Mouse (Mus musculus) embryo, embryonic 10.5 days (tissue): ENCODE results near the gene Mbd3.
A peak's percentile ranks its signal among the peaks of the same experiment; 100 is the strongest.
"Not testable (repeated sequence)": the region's sequence is repeated elsewhere in the genome, so short reads cannot be mapped to it uniquely, and the experiment has no call there.

Experiments used
- DNase-seq: peaks from one replicate; pipeline ENCODE4 v3.0.0-alpha.2; 2015; ENCODE audit warnings: low spot score

Mbd3 gene

DNA sequence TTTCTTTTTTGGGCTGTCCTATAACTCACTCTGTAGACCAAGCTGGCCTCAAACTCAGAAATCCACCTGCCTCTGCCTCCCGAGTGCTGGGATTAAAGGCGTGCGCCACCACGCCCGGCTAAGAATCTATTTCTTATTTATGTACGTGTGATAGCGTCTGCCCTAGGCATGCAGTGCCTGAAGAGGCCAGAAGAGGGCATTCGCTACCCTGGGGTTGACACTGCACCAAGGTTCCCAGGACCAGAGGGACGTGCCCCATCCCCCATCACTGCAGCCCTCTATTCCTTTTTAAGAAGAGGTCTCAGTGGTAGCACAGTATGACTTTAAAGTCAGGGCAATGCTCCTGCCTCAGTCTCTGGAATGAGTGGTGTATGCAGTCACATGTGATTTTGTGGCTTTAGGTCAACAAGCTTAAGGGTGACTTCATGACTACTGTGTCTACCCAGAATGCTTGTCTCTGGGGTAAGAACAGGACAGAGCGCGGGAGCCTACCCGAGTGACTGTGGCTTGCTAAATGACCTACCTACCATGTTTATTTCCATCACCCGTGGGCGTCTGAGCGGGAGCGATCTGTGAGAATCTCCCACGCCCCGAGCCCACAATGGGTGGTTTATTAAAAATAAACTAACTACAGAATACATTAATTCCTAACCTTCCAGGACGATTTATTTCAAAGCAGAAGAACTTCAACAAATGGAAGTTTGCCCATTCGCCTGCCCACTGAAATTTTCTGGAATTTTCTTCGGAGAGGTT, 29.2 kb downstream of the Mbd3 start:
- no peak for DNase-seq

DNA sequence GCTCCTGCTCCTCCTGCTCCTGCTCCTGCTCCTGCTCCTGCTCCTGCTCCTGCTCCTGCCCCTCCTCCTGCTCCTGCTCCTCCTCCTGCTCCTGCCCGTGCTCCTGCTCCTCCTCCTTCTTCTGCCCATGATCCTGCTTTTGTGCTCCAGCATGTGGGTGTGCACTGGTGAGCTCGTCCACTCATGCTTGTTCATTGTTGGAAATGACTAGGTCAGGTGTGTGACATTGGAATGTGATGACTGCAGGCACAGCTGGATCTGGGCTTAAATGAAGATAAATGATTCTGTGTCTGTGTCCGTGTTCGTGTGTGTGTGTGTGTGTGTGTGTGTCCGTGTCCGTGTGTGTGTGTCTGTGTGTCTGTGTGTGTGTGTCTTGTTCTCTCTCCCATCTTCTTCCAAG, 31.0 kb downstream of the Mbd3 start:
- no peak for DNase-seq

DNA sequence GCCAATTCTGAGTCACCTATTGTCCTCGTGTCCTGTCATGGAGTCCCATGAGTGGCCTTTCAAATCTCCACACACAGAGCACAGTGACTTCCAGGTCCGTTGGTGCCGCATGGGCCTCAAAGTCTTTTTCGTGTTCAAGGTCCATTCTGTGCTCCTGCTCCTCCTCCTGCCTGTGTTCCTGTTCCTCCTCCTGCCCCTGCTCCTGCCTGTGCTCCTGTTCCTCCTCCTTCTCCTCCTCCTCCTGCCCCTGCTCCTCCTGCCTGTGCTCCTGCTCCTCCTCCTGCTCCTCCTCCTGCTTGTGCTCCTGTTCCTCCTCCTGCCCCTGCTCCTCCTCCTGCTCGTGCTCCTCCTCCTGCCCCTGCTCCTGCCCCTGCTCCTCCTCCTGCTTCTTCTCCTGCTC, 31.4 kb downstream of the Mbd3 start:
- no peak for DNase-seq

DNA sequence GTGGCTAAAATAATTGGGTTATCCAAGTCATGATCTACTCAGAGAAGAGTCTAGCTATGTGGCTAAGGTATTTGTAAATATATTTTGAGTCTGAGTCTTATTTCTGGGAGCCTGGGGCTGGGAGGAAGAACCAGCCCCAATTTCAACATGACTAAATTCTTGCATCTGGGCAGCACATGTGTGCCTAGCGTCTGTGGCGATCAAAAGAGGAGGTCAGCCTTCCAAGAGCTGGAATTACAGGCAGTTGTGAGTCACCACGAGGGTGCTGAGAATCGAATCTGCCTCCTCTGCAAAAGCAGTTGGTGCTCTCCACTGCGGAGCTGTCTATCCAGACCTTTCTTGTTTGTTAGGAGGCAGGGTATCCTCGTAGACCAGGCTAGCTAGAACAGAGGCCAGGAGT, 33.6 kb downstream of the Mbd3 start:
- DNase-seq, result no peak

DNA sequence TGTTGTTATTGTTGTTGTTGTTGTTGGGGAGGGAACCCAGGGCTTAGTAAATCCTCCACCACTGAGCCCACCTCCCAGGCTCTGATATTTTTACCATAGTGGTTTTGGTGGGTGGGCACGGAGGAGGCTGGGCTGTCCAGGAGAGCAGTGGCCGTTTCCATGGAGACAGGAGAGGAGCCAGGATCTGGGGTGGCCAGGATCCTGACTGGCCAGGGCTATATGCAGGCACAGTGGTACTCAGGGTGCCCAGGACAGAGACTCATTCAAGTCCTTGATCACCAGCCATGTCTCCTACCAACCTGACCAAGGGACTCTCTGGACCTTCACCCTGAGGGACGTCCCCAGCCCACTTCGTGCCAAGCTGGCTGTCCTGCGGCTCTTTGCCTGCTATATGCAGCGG, 35.6 kb downstream of the Mbd3 start:
- DNase-seq, result no peak

DNA sequence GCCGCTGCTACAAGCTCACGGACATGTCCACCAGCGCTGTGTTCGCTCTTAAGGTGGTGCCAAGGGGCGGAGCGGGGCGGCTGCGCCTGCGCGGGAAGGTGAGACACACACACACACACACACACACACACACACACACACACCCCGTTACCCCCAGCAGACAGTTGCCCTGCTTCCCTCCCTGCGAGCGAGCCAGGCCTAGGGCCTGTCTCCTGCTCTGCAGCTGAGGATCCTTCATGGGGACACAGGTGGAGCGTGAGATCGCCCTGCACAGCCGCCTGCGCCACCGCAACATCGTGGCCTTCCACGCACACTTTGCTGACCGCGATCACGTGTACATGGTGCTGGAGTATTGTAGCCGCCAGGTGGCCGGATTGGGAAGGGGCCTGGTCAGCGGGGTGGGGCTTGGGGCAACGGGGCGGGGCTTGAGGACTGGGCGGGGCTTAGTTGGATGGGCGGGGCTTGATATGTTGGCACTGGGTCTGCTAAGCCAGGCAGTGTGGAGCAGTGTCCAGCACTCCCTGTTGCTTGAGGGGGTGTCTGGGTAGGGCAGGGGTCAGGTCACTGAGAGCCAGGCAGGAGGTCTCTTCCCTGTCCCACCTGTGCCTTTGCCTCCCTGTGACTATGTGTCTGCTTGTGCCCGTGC, 41.2 kb downstream of the Mbd3 start:
- DNase-seq, result no peak

DNA sequence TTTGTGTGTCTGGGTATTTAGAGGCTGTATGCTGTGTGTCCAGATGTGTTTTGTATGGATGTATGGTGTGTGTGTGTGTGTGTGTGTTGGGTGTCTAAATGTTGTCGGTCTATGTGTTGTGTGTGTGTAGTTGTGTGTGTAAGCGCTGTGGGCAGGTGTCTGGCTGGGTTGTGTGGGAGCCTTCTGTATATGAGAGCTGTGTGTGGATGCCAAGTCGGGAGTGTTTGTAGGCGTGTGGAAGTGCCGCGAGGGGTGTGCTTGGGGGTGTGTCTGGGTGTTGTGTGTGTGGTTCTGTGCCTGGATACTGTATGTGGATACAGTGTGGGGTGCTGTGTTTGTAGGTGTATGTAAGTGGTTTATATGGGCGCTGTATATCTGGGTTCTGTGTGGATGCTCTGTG, 42.0 kb downstream of the Mbd3 start:
- DNase-seq, result no peak

DNA sequence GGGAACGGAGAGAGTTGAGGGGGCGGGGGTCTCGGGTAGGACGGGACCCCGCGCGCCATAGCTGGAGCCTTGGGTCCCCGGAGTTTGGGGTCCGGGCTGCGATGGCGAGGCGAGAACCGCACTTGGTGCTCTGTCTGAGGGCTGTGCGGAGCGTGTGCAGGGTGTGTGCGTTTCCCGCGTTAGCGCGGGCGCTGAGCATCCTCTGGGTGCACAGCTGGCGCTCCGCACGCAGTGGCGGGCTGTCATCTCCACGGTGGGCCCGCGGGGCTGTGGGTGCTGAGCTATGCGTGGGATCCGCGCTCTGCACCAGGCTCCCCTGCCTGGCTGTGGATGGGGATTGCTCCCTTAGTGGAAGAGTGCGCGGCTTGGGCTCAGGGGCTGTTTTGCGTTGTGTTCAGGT, 42.6 kb downstream of the Mbd3 start:
- DNase-seq, result no peak

DNA sequence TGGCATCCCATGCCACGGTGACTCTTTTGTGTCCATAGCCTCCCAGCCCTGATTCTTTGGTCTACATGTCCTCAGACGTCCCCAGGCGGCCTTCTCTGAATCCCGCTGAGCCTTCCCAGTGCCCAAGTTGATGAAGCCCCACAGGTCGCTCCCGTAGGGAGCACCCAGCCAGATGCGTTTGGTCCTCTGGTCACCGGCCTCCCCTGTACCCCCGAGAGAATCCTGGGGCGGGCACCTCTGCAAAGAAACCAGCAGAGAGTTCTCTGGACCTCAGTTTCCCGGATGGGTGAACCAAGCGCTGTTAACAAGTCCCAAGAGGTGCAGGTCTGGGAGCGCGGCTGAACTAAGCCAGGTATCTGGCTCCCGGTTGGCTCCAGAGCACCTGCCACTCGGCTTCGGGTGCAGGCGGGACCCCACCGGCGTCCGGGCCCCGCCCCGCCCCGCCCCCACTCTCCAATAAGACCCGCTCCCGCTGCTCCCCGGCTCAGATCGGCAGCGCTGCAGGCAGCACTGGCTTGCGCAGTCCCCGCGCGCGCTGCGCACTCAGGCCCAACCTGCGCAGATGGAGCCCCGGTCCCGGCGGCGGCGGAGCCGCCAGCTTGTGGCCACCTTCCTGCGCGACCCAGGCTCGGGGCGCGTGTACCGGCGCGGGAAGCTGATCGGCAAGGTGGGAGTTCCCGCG, 43.2 kb downstream of the Mbd3 start, which contains the start of gene Plk5:
Gene Plk5 (plus strand): TSS at position 459 of the 682 bp plus-strand sequence.
- DNase-seq, result no peak

DNA sequence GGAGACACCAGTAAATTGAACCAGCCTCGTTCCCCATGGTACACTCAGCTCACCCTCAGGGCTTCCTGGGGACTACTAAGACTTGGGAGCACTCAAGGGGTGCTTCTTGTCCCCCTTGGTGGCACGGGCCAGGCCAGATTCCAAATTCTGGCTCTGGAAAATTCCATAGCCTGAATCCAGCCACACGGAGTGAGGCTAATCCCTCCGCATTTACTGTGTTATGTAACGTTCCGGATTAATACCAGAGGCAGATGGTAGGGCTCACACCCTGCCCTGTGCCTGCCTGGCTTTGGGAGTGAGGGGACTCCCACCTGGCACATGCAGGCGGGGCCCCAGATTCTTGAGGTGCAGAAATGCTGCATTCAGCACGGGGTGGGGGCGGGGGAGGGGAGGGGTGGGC, 43.9 kb downstream of the Mbd3 start:
- DNase-seq, result no peak

DNA sequence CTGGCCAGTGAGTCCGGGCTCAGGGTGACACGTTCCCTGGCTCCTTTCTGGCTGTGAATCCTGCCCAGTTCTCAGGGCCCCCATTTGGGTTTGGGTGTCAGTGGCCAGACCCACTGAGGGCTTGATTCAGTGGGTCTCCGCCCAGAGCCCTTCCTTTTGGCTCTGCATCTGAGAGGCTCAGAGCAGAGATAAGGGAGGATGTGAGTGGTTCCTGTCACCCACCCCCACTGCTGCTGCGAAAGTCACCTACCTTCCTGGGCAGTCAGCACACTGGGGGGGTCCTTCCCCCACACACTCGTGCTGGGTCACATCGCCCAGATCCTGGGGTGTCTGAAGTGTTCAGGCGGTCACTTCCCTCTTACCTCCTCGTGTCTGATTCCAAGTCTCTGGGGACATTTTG, 46.6 kb downstream of the Mbd3 start:
- no peak for DNase-seq

DNA sequence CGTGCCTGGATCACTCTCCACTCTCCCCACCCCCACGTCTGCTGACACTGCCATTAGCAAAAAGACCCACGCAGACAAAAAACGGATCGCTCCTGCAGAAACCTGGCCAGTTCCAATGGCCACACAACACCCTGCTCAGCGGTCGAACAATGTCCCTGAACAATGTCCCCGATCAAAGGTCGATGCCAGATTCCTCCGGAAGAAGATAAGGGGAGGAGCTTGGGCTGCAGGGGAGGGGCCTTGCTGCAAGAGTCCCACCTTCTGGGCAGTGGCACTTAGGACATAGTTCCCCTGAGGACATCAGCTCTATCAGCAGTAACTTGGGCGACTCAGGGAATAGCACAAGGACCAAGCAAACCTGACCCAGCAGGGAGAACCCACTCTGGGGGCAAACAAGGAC, 47.5 kb downstream of the Mbd3 start:
- DNase-seq, result no peak

DNA sequence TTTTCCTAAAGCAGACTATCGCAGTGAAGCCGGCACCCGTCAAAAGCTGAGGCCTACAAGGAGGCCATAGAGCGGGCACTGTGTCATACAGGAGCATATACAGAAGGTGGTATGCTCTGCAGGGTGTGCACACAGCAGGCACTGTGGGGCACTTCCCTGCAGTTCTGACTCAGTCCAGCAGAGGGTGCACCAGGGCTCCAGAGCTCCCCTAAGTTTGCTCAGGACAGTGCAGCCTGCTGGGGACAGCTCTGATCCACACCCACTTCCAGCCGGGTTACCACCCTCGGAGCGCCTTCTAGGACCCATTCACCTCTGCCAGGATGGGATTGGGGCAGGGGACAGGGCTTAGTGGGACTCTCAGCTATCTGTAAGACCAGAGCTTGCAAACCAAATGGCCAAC, 49.1 kb downstream of the Mbd3 start:
- DNase-seq, result peak; percentile 92

DNA sequence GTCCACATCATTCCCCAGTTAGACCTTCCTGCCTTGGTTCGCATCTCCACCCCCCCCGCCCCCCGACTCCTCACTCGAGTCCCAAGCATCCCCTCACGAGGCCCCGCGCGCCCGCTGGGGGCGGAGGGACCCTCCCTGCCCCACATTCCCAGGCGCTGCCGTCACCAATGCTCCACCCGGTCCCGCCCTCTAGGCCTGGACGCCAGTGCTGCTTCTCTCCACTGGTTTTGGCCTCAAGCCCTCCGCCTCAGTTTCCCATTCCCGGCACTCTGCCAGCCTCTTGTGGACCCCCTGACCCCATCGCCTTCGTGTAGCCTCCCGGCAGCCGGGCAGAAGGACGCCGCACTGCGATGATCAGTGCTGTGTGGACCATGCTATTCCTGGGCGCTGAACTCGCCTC, 50.4 kb downstream of the Mbd3 start:
- DNase-seq, result no peak

DNA sequence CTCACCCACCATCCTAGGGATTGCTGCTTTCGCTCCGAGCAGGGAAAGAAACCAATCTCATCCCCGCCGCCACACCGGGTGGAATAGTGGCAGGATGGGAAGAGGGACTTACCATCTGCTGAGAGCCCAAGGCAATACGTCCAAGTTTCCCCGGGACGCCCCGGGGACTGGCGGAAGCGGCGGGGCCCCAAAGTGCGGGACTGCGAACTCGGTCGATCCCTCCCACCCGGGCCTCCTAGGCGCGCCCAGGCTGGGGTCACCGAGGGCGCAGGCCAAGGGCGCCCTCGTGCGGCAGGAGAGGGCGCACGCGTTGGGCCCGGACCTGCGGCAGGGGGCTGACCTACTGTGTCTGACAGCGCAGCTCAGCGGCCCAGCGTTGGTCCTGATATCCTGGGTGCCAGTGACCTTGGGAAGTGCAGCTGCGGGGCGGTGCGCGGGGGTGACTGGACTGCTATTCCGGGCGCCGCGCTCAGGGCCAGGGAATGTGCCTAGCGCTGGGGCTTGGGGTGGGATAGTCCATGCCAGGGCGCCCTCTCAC, 51.0 kb downstream of the Mbd3 start, which contains the start of gene Adamtsl5:
Gene Adamtsl5 (minus strand): TSS at position 169 of the 538 bp plus-strand sequence.
- peak; percentile 81 for DNase-seq

DNA sequence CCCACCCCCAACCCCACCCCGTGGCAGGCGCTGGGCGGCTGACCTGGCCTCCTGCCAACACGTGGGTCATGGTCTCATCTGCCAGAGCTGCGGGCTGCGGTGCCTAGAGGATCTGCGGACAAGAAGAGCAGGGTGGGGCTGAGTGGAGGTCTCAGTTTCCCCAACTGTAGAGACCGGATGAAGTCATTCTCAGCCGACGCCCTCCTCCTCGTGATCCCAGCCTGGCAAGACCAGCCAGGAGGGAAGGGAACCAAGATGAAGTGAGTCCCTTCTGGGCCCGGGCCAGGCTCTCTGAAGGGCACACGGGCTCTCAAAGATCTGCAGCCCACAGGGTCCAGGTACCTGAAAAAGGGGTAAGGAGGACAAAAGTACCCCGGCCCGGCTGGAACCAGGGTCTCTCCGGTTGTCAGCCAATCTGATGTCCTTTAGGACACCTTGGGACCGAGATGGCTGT, 51.8 kb downstream of the Mbd3 start:
- DNase-seq, result no peak

DNA sequence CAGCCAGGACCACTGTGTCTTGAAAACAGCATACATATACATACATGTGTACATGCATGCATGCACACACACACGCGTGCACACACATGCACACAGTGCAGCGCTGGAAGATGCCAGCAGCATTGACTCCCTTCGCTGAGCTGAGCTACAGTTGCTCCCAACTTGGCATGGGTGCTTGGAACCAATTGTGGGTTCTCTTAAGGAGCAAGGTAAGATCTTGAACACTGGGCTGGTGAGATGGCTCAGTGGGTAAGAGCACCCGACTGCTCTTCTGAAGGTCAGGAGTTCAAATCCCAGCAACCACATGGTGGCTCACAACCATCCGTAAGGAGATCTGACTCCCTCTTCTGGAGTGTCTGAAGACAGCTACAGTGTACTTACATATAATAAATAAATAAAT, 53.4 kb downstream of the Mbd3 start:
- not testable (repeated sequence) for DNase-seq

DNA sequence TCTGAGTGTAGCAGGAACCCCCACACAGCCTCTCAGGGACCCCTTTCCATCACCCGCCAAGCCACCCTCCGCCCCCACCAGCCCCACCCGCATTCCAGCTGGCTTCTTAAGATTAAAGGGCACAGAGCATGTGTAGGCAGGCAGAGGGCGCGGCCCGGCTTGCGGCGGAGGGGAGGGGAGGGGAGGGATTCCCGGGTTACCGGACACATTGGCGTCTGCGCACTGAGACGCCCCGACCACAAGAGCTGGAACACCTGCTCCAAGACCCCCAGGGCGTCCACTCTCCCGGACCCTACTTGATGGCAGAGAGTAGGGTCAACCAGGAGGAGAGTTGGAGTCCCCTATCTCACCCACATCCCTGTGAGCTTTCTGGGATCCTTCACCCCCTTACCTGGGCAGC, 54.2 kb downstream of the Mbd3 start:
- DNase-seq, result no peak

DNA sequence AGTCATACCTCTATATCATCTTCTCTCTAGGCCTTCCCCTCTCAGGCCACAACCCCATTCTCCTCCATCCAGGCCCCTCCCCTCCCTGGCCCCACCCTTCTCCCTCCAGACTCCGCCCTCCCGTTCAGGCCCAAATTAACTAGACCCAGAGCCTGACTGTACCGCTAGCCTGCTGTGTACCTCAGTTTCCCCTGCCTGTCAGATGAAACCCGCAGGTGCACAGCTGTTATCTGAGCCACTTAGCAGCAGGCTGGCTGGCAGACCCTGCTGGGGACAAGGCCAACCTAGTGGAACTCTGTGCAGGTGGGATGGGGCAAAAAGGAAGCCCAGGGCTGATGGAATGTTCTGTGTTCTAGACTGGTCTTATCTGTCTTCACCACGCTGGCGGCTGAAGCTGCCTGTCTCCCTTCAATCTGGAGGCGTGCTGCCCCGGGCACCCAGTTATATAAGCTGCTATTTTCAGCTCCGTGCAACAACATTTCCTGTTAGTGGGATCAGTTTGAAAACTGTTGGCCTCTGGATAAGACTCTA, 55.2 kb downstream of the Mbd3 start:
- no peak for DNase-seq

DNA sequence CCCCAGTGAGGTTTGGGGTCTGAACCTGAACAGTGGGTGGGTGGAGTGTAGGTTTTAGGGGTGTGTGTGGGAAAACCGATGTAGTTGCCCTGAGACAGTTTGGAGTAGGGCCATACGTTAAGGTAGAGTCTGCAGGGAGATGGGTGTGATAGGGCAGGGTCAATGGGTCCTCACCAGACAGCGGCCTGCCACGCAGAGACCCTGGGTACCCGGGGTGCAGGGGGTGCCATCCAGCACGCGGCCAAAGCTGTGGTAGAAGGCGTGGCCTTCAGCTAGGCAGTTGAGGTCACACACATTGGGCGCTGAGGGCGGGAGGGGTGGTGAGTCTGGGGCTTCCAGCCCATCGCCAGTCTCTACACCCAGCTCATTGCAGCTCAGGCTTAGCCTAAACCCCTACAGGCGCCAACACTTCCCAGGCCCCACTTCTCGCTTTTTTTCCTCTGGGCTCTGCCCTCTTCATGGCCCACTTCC, 55.9 kb downstream of the Mbd3 start:
- DNase-seq, result no peak

DNA sequence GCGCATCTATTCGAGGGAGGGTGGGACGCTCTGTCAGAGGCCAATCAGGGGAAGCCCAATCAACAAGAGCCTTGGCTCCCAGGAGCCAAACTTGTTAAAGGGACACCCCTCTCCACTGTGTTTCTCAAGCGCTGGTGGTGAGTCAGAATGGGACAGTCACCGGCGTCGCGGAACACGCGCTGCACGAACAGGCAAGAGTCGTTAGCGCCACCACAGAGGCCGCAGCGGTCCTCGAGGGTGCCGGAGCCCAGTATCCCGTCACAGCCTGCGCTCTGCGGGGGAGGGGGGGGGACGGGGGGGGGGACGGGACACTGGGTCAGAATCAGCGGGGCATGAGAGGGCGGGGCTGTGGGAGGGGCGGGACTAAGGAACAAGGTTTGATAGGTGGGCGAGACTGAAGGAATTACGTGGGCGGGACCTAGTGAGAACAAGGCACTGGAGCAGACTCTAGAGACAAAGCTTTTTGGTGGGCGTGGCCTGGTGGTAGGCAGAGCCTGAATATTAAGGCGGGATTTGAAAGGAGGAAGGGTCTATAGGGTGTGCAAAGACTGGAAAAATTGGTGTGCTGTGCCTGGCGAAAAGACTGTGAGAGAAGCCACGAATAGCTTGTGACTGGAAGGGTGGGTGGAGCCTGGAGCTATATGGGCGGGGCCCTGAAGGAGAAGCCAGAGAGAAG, 56.5 kb downstream of the Mbd3 start:
- DNase-seq, result peak; percentile 89
